Mouse (Mus musculus) forebrain, embryonic 14.5 days (tissue): ENCODE measurements around the gene Mctp2. TPM values are rescaled to one million over a fixed set of nuclear protein-coding genes. Genes with fewer than 3 reads are reported as not detected.

Source experiments
- ATAC-seq: fragments of 200-750 bp; cut with Nextera tagmentation; 2 replicates; pipeline ENCODE4 v1.8.0; 2017; ENCODE audit warnings: mild to moderate bottlenecking, moderate library complexity
- DNase-seq: peaks from one replicate; pipeline ENCODE4 v3.0.0-alpha.2; 2015; ENCODE audit warnings: low spot score
- H3K27ac ChIP-seq: fragments of 300-500 bp; sonication (generic); 2 replicates; pipeline ENCODE4 v1.5.1; 2014; ENCODE audit warnings: low read depth, mild to moderate bottlenecking, control low read depth, low read length, moderate library complexity
- H3K27me3 ChIP-seq: fragments of 300-500 bp; sonication (generic); replicated peaks from 2 replicates; pipeline ENCODE4 v1.6.1; 2014; ENCODE audit warnings: low read length, control low read depth, mixed read lengths; ENCODE audit not compliant: control insufficient read depth, insufficient read depth
- H3K36me3 ChIP-seq: fragments of 300-500 bp; sonication (generic); 2 replicates; pipeline ENCODE4 v1.6.1; 2014; ENCODE audit warnings: low read length, control low read depth; ENCODE audit not compliant: control insufficient read depth, insufficient read depth
- H3K4me1 ChIP-seq: fragments of 300-500 bp; sonication (generic); 2 replicates; pipeline ENCODE4 v1.6.1; 2014; ENCODE audit warnings: antibody characterized with exemption, low read length, control low read depth; ENCODE audit not compliant: control insufficient read depth, insufficient read depth
- H3K4me2 ChIP-seq: fragments of 300-500 bp; sonication (generic); 2 replicates; pipeline ENCODE4 v1.6.1; 2014; ENCODE audit warnings: mild to moderate bottlenecking, control low read depth, low read length
- H3K4me3 ChIP-seq: fragments of 300-500 bp; sonication (generic); 2 replicates; pipeline ENCODE4 v1.5.1; 2014; ENCODE audit warnings: low read depth, low read length, control low read depth
- H3K9ac ChIP-seq: fragments of 300-500 bp; sonication (generic); 2 replicates; pipeline ENCODE4 v1.6.1; 2014; ENCODE audit warnings: mild to moderate bottlenecking, low read length, control low read depth, moderate library complexity
- H3K9me3 ChIP-seq: fragments of 300-500 bp; sonication (generic); replicated peaks from 2 replicates; pipeline ENCODE4 v1.6.1; 2016; ENCODE audit warnings: low read length, control low read depth, mixed read lengths; ENCODE audit not compliant: control insufficient read depth
- WGBS: fragments of 180-500 bp; shearing (Covaris S2); extraction: QIAGEN DNeasy Blood & Tissue Kit; methylation state at CpG from one replicate; pipeline ENCODE4 v1.1.7; 2014; 5-methylcytosine and 5-hydroxymethylcytosine counted together
- polyA plus RNA-seq: library from polyadenylated mRNA; unstranded; fragments of >200 nt; fragmentation: Nextera tagmentation; extraction: Ambion mirVana; gene quantifications from 2 replicates; pipeline ENCODE4 v1.2.1, GENCODE M21; 2014

The Mctp2 gene
- polyA plus RNA-seq, 1 experiment from 2014 or later, result 0.13 TPM

DNA sequence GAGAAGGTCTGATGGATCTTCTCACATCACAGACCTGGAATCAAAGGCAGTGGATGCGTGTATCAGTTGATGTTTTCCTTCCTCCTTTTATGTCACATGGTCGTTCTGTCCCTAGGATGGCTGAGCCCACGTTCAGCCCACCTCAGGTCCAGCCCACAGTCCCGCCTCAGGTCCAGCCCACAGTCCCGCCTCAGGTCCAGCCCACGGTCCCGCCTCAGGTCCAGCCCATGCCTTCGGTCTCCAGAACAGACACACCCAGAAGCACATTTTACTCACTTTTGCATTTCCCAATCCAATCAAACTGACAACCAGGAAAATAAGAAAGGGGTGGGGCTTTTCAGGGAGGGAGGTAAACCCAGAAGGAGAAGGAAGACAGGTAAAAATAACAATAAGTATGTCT is 5.2 kb upstream of the Mctp2 start:
- ATAC-seq (no peak), DNase-seq (no peak)
- Histone ChIP-seq H3K4me3 (no peak overlapping the region), H3K27me3 (peaks cover 4% of the 10 kb centered on the region; the same call in 1 of the 2 replicates), H3K4me1 (peaks cover 3% of the 10 kb centered on the region; the same call in 1 of the 2 replicates), H3K27ac (no peak overlapping the region), H3K9me3 (no peaks in the 10 kb centered on the region), H3K9ac (no peak overlapping the region), H3K36me3 (no peaks in the 10 kb centered on the region), H3K4me2 (no peak overlapping the region)
- WGBS, result 67% methylated on average over 8 of the region's 8 CpGs

DNA sequence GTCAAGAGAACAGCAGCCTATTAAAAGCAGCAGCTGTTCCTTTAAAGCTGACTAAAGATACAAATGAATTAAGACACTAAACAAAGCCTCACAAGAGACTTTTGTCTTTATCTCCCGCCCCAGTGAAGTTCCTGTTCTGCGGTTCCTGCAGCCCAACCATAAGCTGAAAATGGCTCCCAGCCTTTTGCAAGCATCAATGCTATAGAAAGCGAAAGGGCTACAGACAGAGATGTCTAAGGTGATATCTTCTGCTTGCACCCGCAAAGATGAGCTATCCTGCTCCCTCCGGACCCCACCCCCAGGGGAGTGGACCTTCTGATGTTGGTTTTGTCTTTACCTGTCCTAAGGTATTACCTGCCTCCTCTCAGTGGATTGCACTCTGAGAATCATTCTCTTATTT is 1.7 kb upstream of the Mctp2 start:
- no peak overlapping the region for H3K9ac ChIP-seq
- no peak overlapping the region for H3K27ac ChIP-seq
- H3K4me2 ChIP-seq, result no peak overlapping the region
- 70% methylated on average over 5 of the region's 5 CpGs for WGBS
- no peak overlapping the region for H3K4me3 ChIP-seq
- ATAC-seq (no peak), DNase-seq (no peak)
- H3K4me1 ChIP-seq, result peaks cover 10% of the 10 kb centered on the region; the same call in 1 of the 2 replicates
- no peaks in the 10 kb centered on the region for H3K9me3 ChIP-seq
- H3K36me3 ChIP-seq, result no peaks in the 10 kb centered on the region
- H3K27me3 ChIP-seq, result peaks cover 13% of the 10 kb centered on the region; the same call in 1 of the 2 replicates

DNA sequence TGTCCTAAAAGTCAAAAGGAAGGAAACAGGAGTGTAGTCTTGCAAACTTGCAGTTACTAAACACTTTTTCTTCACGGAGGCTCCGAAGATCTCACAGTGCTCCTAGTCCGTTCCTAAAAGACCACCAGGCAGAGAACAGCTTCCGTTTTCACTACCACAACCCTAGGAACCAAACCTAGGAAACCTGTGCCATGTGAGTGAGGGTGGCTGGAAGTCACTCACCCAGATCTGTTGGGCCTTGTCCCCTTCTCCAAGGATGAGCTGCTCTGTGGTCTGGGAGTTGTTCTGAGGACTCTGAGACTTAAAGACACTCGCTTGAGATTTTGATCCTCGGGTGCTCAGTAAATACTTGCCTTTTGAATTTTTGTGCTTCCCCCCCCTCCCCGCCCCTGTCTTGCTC is 439 bp upstream of the Mctp2 start:
- H3K27ac ChIP-seq, result no peak overlapping the region
- H3K9me3 ChIP-seq, result no peaks in the 10 kb centered on the region
- no peak overlapping the region; the same call in 1 of the 2 replicates for H3K9ac ChIP-seq
- H3K4me2 ChIP-seq, result peak overlapping the region; percentile 92
- no peaks in the 10 kb centered on the region for H3K36me3 ChIP-seq
- ATAC-seq (0 out of 2 replicates have a peak, but pooled peaks have one; percentile 2), DNase-seq (no peak)
- peak overlapping the region; percentile 33 for H3K4me3 ChIP-seq
- peaks cover 10% of the 10 kb centered on the region; the same call in 1 of the 2 replicates for H3K4me1 ChIP-seq
- WGBS, result 13% methylated on average over 7 of the region's 7 CpGs
- peaks cover 13% of the 10 kb centered on the region; the same call in 1 of the 2 replicates for H3K27me3 ChIP-seq

DNA sequence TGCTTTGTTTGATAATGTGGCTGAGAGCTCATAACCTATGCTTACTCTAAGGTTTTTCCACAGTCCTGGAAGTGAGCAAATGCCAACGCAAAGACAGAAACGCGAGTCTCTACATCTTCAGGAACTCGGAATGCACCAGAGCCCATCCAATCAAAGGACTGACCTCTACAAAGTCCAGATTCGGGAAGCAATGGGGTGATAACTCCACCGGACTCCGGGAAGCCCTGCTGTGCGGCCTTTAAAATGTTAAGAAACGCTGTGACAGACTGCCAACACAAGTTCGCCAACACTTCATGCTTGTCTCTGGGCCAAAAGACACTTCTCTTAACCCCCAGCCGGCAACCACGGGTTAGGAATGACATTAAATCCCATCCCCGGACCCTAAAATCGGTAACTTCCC is 437 bp downstream of the Mctp2 start:
- Histone ChIP-seq H3K4me3 (peak overlapping the region; percentile 33), H3K4me1 (peaks cover 10% of the 10 kb centered on the region; the same call in 1 of the 2 replicates), H3K9me3 (no peaks in the 10 kb centered on the region), H3K27me3 (peaks cover 13% of the 10 kb centered on the region; the same call in 1 of the 2 replicates), H3K9ac (peak overlapping the region; percentile 47), H3K36me3 (no peaks in the 10 kb centered on the region), H3K4me2 (peak overlapping the region; percentile 92), H3K27ac (no peak overlapping the region)
- WGBS, result 2% methylated on average over 14 of the region's 14 CpGs
- DNase-seq (no peak), ATAC-seq (no peak)

DNA sequence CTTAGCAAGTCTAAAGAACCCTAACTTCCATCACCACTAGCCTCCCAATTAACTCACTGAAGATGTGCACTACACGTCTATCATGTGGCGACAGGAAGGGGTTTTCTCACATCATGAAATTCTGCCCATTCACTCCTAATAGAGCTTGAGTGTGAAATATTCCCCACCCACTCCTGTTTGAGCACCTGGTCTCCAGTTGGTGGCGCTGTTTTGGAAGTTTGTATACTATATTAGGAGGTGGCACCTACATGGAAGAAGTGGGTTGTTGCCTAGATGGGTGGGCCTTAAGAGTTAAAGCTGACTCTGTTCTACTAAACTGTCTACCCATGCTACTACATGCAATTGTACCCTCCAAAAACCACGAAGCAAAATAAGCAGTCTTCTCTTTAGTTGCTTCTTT is 4.7 kb downstream of the Mctp2 start:
- ATAC-seq (no peak), DNase-seq (no peak)
- Histone ChIP-seq H3K4me1 (peaks cover 8% of the 10 kb centered on the region; the same call in 1 of the 2 replicates), H3K9me3 (no peaks in the 10 kb centered on the region), H3K36me3 (no peaks in the 10 kb centered on the region), H3K9ac (no peak overlapping the region), H3K27me3 (0 out of 2 replicates have a peak, but pooled peaks cover 9% of the 10 kb centered on the region), H3K27ac (no peak overlapping the region), H3K4me2 (no peak overlapping the region), H3K4me3 (no peak overlapping the region)
- WGBS, result 74% methylated on average over 4 of the region's 4 CpGs

DNA sequence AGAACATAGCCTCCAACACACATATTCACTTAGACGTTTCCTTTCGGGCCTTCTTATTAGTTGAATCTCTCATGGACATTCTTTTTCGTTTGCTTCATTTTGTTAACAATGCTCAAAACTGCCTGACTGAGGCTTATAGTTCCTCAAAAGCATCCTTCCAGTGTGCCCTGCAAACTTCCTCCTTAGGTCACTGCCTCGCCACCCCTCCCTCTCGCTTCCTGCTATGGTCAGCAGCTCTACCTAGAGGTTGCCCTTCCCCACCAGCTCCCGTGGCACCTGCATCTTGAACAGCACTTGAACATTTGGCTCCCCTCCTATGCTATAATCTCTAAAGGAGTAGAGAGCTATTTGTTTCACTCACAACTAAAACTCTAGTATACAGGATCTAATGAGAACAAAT is 6.7 kb downstream of the Mctp2 start:
- Histone ChIP-seq H3K9ac (no peak overlapping the region), H3K27me3 (no peaks in the 10 kb centered on the region), H3K4me2 (no peak overlapping the region), H3K27ac (no peak overlapping the region), H3K9me3 (no peaks in the 10 kb centered on the region), H3K4me3 (no peak overlapping the region), H3K4me1 (no peaks in the 10 kb centered on the region), H3K36me3 (no peaks in the 10 kb centered on the region)
- no peak for ATAC-seq
- DNase-seq, result no peak
- WGBS, result 85% methylated on average over 6 of the region's 6 CpGs

DNA sequence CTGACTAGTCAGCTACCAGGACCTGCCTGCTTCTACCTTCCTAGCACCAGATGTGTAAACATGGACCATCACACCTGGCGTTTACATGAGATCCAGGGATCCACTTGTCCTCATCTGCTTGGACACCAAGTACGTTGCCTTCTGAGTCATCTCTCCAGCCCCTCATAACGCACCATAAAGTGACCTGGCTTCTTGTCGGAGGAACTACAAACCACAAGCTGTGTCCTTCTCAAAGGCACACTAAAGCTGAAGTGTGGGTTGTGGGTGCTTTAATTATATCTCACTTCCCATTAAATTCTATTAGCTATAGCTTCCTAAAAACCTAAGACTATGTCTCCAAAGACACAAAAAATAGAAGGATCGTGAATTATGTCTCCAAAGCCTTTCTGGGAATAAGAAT is 9.4 kb downstream of the Mctp2 start:
- no peak overlapping the region for H3K4me3 ChIP-seq
- no peaks in the 10 kb centered on the region for H3K27me3 ChIP-seq
- 95% methylated on average over 5 of the region's 5 CpGs for WGBS
- H3K4me1 ChIP-seq, result no peaks in the 10 kb centered on the region
- H3K36me3 ChIP-seq, result no peaks in the 10 kb centered on the region
- H3K27ac ChIP-seq, result no peak overlapping the region
- H3K4me2 ChIP-seq, result no peak overlapping the region
- H3K9me3 ChIP-seq, result no peaks in the 10 kb centered on the region
- ATAC-seq (no peak), DNase-seq (no peak)
- no peak overlapping the region for H3K9ac ChIP-seq

DNA sequence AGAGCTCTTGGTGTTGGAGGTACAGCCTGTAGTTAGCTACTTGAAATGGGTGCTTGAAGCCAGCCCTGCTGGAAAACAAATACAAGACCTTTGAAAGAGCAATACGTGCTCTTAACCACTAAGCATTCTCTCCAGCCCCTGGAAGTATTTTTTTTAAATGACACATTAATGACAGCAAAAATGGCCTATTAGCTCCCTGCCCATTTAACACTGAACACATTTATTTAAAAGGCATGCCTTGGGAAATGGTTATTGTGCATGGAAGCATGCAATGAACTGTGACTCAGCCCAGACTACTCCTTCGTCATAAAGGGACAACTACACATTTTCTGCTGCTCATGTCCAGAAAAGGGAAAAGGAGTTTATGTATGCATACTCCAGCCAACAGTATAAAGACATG is 10.2 kb downstream of the Mctp2 start:
- no peak overlapping the region for H3K4me2 ChIP-seq
- H3K9ac ChIP-seq, result no peak overlapping the region
- no peaks in the 10 kb centered on the region for H3K9me3 ChIP-seq
- no peaks in the 10 kb centered on the region for H3K4me1 ChIP-seq
- no peak overlapping the region for H3K27ac ChIP-seq
- DNase-seq (peak; percentile 25), ATAC-seq (no peak)
- 27% methylated on average over 2 of the region's 2 CpGs for WGBS
- H3K36me3 ChIP-seq, result no peaks in the 10 kb centered on the region
- H3K27me3 ChIP-seq, result no peaks in the 10 kb centered on the region
- no peak overlapping the region for H3K4me3 ChIP-seq

DNA sequence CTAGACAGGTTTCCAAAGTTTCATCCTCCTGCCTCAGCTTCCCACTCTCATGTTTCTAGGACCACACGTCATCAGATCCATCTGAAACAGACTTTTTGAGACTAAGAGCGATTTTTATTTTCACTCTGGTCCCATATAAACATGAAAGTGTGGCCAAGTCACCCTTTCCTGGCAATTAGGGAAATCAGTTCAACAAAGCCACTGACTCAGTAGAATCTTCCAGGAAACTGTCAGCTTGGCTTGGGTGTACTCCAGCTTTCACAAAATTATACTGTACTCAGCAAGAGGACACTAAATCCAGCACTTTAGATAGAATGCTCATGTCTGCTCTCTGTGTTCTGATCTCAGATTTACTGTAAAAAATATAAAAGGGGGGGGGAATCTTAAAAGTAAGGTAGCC is 11.5 kb downstream of the Mctp2 start:
- Histone ChIP-seq H3K4me2 (no peak overlapping the region), H3K27ac (no peak overlapping the region), H3K36me3 (no peaks in the 10 kb centered on the region), H3K9me3 (no peaks in the 10 kb centered on the region), H3K4me1 (no peaks in the 10 kb centered on the region), H3K4me3 (no peak overlapping the region), H3K27me3 (no peaks in the 10 kb centered on the region), H3K9ac (no peak overlapping the region)
- DNase-seq, result no peak
- ATAC-seq, result no peak
- 74% methylated on average over 2 of the region's 2 CpGs for WGBS
